Mouse (Mus musculus): ENCODE data around the gene Gstm5.

- TF ChIP-seq POLR2A (IDR thresholded peaks at IDR 0.05; ENCODE audit: borderline replicate concordance, low read depth, low read length) (no peak), CTCF (IDR thresholded peaks at IDR 0.05; ENCODE audit: low read depth, low read length) (no peak)
Observed at GRCm38 (mm10) chr3:107898691-107899090, 3.1 kb downstream of the Gstm5 start.
